Mouse (Mus musculus): ENCODE data around the gene Ralb.

DNA sequence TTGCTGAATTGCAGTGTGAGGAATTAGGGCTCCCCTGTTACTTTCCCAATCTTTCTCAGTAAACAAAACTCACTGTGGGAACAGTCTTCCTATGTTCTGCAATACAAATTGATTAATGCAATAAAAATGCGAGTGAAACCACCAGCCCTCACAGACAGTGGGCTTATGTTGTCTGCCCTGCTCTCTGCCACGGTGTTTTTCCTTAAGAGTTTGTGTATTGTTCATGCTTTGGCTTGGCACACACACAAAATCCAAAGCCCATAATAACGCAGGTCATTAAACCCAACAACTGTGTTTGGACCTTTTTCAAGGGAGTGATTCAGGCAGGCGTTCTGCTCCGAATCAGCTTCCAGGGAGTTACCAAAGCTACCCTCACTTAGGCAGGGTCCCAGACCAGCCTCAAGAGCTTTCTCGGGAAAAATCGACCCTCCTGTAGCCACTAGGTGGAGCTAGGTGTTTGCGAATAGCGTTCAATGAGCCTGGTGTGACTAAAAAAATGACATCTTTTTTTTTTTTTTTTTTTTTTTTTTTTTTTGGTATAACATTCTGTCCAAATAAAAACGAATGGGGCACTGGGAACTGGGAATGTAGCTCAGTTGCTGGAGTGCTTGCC lies 46.5 kb downstream of the Ralb start:
- no peak for TF ChIP-seq POLR2A (IDR thresholded peaks at IDR 0.05; ENCODE audit: borderline replicate concordance, control insufficient read depth, low read depth, low read length)
- TF ChIP-seq CTCF (IDR thresholded peaks at IDR 0.05; ENCODE audit: control insufficient read depth, insufficient read depth, low read length) = peak; percentile 42
